Mouse (Mus musculus) testis, postnatal 10 days (tissue): ENCODE measurements around the gene Rictor.
A peak's percentile ranks its signal among the peaks of the same experiment; 100 is the strongest.

Experiments used
- DNase-seq: peaks from one replicate; pipeline ENCODE4 v3.0.0; 2021; ENCODE audit warnings: low spot score

The Rictor gene

DNA sequence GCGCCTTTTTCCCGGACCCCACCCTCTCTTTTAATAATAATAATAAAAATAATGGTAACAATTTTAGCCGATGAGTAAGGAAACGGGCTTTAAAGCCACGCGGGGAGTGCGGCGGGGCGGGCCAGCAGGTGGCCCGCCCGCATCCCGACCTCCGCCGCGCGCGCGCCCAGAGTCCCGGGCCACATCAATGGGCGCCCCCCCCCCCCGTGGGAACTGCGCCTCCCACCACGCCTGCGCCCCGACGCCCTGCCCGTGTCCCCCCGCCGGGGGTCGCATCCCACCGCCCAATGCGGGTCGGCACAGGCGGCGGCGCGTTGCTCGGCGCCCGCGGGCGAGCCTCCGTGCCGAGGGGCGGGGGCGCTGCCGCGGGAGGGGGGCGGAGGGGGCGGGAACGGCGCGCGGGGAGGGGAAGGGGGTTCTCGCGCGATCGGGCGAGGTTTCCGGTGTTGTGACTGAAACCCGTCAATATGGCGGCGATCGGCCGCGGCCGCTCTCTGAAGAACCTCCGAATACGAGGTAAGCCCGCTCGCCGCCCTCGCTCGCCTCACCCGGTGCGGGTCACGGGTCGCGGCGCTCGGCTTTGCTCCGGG, at the start of gene Rictor:
TSS of gene Rictor (plus strand) at position 444 of the 590 bp plus-strand sequence.
- DNase-seq: peak; percentile 93

DNA sequence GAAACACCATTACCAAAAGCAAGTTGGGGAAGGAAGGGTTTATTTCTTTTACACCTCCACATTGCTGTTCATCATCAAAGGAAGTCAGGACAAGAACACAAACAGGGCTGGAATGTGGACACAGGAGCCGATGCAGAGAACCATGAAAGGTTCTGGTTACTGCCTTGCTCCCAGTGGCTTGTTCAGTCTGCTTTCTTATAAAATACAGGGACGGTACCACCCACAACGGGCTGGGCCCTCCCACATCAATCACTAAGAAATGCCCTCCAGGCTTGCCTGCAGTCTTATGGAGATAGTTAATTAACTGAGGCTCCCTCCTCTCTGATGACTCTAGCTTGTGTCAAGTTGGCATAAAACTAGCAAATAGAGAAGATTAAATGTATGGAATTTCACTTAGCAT, 46.2 kb upstream of the Rictor start:
- no peak for DNase-seq

DNA sequence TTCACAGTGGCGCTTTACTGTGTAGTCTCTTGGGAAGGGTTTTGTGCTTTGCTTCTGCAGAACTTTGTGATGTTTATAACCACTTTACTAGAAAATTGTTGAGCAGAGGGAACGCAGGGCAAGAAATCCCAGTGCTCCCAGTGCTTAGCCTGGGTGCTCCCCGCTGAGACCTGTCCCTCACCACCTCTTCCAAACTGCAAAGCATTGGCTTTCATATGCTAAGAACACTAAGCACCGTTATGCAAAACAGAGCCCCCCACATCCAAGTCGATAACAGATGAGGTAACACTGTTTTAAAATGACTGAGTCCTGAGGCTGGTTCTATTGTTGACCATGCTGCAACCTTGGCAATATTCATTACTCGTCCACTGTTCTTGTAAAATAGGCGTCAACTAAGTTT, 44.2 kb upstream of the Rictor start:
- DNase-seq: no peak

- no peak for DNase-seq
Measured at GRCm38 (mm10) chr15:6666072-6666471, 42.1 kb upstream of the Rictor start.

DNA sequence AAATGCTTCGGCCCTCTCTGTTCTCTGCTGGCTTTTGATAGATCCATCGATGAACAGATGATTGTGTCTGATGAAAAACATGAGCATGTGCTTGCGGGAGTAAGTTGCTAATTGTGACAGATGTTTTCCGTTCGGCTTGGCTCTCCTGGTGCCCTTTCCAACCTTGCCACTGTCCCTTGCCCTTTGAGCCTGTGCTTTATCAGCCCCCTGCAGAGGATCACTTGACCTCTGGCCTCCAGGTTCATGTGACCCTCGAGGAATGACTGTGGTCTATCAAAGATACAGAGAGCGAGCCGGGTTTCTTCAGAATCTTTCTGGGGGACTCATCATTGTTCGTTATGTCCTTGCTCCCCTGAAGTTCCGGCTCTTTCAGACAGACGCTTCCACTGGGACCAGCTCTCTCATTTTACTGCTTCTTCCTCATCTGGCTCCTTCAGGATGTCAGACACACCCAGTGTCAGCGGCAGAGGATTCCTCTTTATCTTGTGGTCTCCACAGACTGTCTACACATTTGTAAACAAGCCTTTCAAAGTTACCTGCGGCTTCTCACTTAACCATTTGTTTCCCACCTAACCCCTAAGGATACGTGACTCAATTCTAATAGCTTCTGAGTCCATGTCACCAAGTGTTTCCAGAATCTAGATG, 39.3 kb upstream of the Rictor start:
- DNase-seq: no peak

GRCm38 (mm10) chr15:6678479-6678878, 29.7 kb upstream of the Rictor start:
- DNase-seq: no peak

DNA sequence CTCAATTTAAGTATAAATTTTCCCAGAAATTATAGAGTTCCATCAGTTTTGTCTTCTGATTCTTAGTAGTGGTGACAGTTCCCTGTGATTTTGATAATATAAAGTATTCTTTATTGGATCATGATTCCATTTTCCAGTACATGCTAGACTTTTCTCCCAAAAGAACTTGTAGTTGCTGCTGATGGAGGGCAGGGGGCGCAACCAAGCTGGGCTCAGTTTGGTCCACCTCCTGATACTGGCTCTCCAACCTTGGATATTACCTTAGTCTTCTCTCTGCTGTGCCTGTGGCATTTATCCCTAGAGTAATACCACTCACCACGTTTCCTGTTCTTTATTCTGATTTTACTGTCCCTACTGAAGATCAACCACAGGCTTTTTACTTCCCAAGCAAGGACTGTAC, 6.0 kb upstream of the Rictor start:
- DNase-seq: peak; percentile 64

GRCm38 (mm10) chr15:6705351-6705901, 2.8 kb upstream of the Rictor start:
- DNase-seq: no peak

DNA sequence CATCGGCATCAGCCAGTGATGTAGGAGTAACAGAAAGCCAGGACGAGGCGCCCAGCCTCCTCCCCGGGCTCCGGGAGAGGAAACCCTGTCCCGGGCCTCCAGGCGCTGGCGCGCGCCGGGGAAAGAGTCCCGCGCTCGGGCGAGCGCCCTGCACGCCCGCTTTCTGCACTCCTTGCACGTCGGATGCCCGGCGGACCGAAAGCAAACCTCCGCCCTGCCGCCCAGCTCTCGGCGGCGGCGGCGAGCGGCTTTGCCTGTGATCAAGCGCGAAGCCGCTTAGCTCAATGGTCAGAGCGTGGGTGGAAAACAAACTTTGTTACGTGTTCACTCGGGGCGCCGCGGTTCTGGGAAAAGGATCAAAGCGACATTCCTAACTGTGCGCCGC, 636 bp upstream of the Rictor start:
- peak; percentile 79 for DNase-seq

- DNase-seq: peak; percentile 74
Measured at GRCm38 (mm10) chr15:6708526-6709441, 605 bp downstream of the Rictor start.

- DNase-seq: no peak
Measured at GRCm38 (mm10) chr15:6709618-6710017, 1.4 kb downstream of the Rictor start.

- DNase-seq: no peak
Measured at GRCm38 (mm10) chr15:6710341-6710740, 2.2 kb downstream of the Rictor start.

GRCm38 (mm10) chr15:6711226-6711625, 3.0 kb downstream of the Rictor start:
- no peak for DNase-seq

DNA sequence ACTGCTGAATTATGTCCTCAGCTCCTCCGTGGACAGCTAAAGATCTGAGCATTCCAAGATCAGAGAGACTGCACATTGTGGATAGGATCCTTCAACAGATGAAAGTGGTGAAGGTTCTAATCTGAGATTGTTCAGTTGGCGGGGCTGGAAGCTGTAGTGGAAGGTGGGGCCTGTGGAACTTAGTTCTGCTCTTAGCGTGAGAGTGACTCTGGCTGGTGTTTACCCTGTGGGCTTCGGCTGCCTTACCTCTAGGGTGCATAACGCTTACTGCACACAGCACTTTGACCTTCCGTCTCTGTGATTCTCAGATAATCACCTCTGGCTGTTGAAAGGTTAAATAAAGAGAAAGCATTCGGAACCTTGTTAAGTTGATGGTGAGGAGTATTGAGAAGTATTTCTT, 6.6 kb downstream of the Rictor start:
- DNase-seq: no peak

DNA sequence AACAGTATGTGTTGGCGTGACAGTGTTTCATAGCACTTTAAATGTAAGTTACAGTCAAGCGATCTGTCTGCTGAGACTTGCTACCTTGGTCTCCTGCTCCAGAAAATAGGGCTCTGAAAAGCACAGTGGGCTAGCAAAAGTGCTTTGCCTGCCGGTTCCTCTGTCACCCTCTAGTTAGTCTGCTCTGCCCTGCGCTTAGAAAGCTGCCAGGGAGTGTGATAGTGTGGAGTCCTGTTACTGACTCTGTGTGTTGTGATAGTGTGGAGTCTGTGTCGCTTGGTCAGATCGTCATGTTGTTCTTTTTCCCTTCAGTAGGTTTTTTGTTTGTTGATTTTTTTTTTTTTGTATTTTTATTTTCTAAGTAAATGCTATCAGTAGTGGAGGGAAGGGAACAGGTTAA, 7.1 kb downstream of the Rictor start:
- no peak for DNase-seq

DNA sequence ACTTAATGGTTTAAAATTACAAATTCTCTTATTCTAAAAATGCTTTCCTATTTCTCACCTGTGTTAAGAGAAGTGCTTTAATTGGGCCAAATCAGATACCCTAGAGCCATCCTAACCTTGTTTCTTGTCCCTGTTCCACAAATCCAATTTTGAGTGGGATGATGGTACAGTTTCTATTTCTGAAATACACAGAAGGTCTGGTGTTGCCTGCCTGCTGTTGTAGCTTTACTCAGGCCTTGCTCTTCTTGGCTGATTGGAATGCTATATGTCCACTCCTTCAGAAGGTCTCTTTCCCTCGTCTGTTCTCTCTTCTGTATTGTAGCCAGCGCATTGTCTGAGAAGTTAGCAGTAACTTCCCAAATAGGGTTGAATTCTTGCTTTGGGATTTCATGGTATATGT, 13.2 kb downstream of the Rictor start:
- no peak for DNase-seq

GRCm38 (mm10) chr15:6721802-6722201, 13.6 kb downstream of the Rictor start:
- DNase-seq: no peak

DNA sequence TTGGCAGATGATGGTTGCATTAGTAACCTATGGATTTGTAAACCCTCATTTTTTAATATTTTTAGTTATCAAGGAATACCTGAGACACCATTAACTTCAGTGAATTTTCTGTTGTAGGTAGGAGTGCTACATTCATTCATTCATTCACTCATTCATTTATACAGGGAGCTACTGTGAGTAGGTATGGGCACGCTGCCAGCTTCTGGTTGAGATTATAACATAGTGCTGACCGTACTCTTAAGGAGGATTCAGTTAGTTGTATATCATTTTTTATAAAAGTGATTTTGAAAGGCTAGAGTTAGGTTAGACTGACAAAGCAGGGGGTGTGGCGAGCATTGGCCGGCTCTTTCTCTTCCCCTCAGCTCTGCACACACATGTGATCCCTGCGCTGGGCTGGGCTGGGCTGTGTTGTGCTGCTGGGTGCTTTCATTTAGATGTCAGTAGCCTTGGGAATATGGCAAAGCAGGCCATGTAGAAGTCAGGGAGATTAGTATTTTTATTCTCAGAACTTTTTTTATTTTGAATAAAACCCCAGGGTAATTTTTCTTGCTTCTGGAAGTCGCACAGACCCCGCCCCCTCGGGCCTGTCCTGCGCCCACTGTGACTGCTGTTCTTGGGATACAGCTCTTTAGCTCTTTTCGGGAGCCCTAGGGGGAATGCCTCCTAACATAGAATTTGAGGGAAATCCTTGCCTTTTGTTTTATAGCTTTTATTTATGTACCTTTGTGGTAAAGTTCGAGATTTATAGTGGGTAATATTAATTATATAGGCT, 14.4 kb downstream of the Rictor start:
- DNase-seq: no peak

GRCm38 (mm10) chr15:6723338-6723737, 15.2 kb downstream of the Rictor start:
- DNase-seq: no peak

GRCm38 (mm10) chr15:6724442-6724841, 16.3 kb downstream of the Rictor start:
- DNase-seq: no peak

GRCm38 (mm10) chr15:6726130-6726808, 18.1 kb downstream of the Rictor start:
- no peak for DNase-seq
